Mouse (Mus musculus) kidney, adult 18-20 months (tissue): ENCODE measurements around the gene Fndc5.
A peak's percentile ranks its signal among the peaks of the same experiment; 100 is the strongest.

Source experiments
- DNase-seq: peaks from one replicate; pipeline ENCODE4 v3.0.0; 2021

The Fndc5 gene

GRCm38 (mm10) chr4:129124652-129125146 is 12.1 kb upstream of the Fndc5 start:
- no peak for DNase-seq

GRCm38 (mm10) chr4:129125736-129126451 is 10.9 kb upstream of the Fndc5 start:
- DNase-seq: no peak

GRCm38 (mm10) chr4:129128582-129129338 is 8.0 kb upstream of the Fndc5 start:
- DNase-seq: no peak

- DNase-seq: no peak
These were observed 7.4 kb upstream of the Fndc5 start for GRCm38 (mm10) chr4:129129387-129129786.

- DNase-seq: peak; percentile 43
These were observed 6.7 kb upstream of the Fndc5 start for GRCm38 (mm10) chr4:129130149-129130548.

- peak; percentile 26 for DNase-seq
These were observed 6.0 kb upstream of the Fndc5 start for GRCm38 (mm10) chr4:129130755-129131303.

GRCm38 (mm10) chr4:129134799-129135585 is 1.8 kb upstream of the Fndc5 start:
- peak; percentile 76 for DNase-seq

- DNase-seq: no peak
These were observed 1.2 kb upstream of the Fndc5 start for GRCm38 (mm10) chr4:129135637-129136036.

GRCm38 (mm10) chr4:129136189-129136578 is 615 bp upstream of the Fndc5 start:
- no peak for DNase-seq

GRCm38 (mm10) chr4:129137392-129138321 is 858 bp downstream of the Fndc5 start:
- DNase-seq: no peak

GRCm38 (mm10) chr4:129139642-129140041 is 2.8 kb downstream of the Fndc5 start:
- DNase-seq: no peak

GRCm38 (mm10) chr4:129140808-129141207 is 4.0 kb downstream of the Fndc5 start:
- no peak for DNase-seq

GRCm38 (mm10) chr4:129141560-129142438 is 5.0 kb downstream of the Fndc5 start:
- no peak for DNase-seq

GRCm38 (mm10) chr4:129142439-129143045 is 5.7 kb downstream of the Fndc5 start:
- no peak for DNase-seq

- no peak for DNase-seq
These were observed 6.7 kb downstream of the Fndc5 start for GRCm38 (mm10) chr4:129143509-129143908.

- no peak for DNase-seq
These were observed 7.9 kb downstream of the Fndc5 start for GRCm38 (mm10) chr4:129144401-129145367.

- no peak for DNase-seq
These were observed 8.6 kb downstream of the Fndc5 start for GRCm38 (mm10) chr4:129145411-129145810.

- DNase-seq: no peak
These were observed 9.1 kb downstream of the Fndc5 start for GRCm38 (mm10) chr4:129145943-129146342.

GRCm38 (mm10) chr4:129146392-129146791 is 9.6 kb downstream of the Fndc5 start:
- no peak for DNase-seq
